ENCODE assay signal across 11 mouse cellular contexts in the genomic region with DNA sequence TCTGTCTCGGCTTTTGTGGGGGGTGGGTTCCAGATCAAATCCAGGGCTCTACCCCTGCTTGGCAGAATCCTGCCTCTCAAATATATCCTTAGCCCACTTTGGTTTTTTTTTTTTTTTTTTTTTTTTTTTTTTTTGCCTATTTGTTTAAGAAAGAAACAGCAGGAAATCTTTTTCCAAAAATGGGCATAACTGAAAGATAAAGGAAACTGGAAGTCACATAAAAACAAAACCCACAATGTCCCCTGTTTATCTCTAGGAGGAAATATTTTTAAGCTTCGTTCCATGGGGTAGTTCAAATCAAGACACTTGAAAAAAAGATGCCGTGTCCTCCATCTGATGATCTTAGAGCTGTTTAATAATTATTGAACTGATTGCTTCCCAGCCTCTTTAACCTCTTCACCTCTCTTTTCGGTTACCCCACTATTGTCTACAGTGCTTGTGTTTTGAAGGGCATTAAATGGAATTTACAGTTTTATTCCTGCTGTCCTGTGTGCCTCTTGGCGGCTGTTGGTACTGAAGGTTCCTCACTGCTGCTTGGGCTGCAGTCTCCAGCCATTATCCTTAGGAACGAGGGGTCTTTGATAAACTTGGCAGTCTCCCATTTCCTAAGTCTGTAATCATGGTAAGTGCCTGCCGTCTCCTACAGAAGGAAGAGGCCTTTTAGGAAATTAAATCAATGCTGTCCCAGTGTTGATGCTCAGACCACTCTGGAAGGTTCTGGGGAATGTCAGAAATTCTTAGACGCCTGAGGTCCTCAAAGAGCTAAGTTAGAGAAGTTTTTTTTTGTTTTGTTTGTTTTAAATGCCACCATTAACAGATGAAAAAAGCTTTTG. TPM values are rescaled to one million over a fixed set of nuclear protein-coding genes. Genes with fewer than 3 reads are reported as not detected.
DNase-seq lines count a peak whose midpoint lies in the region; ATAC-seq and TF ChIP-seq lines count a peak whose summit lies in the region.
"Had no signal": no experiment of that assay in that cellular context is flagged by ENCODE, and none has a peak within 500 bp of the region (broad histone marks: within the 10 kb centered on the region; RNA-seq: fewer than 3 reads in every experiment).

No protein-coding gene starts in this region.

- no peak for ATAC-seq in embryonic facial prominence, embryonic 13.5 days (ENCODE audit: insufficient number of reproducible peaks, insufficient read depth, low FRiP score, low TSS enrichment, low read depth)
- no peak for ATAC-seq in hindbrain, embryonic 15.5 days (ENCODE audit: low FRiP score, low read depth)
- no peak for ATAC-seq in midbrain, embryonic 16.5 days

- no peak for TF ChIP-seq CTCF in liver, adult 2 months (IDR thresholded peaks at IDR 0.05; ENCODE audit: low read depth, low read length)

- H3K27me3 ChIP-seq in liver, adult 2 months (ENCODE audit: control insufficient read depth, insufficient read depth, low read length): no peaks in the 10 kb centered on the region
- no peaks in the 10 kb centered on the region for H3K27me3 ChIP-seq in embryonic facial prominence, embryonic 13.5 days
- no peaks in the 10 kb centered on the region for H3K27me3 ChIP-seq in hindbrain, embryonic 15.5 days
- H3K27me3 ChIP-seq in midbrain, embryonic 16.5 days (ENCODE audit: control insufficient read depth, insufficient read depth, low read depth, low read length): no peaks in the 10 kb centered on the region

- H3K4me3 ChIP-seq in liver, adult 2 months (ENCODE audit: insufficient read depth, low read depth, low read length): no peak overlapping the region
- no peak overlapping the region for H3K4me3 ChIP-seq in embryonic facial prominence, embryonic 13.5 days
- H3K4me3 ChIP-seq in hindbrain, embryonic 15.5 days: no peak overlapping the region
- no peak overlapping the region for H3K4me3 ChIP-seq in midbrain, embryonic 16.5 days (ENCODE audit: low read depth, low read length)
- H3K4me3 ChIP-seq: layer of hippocampus, adult 2 months had no signal

- peak overlapping the region; percentile 55 for H3K27ac ChIP-seq in liver, adult 2 months (replicated peaks; ENCODE audit: insufficient read depth, low read depth, low read length)
- peak overlapping the region; percentile 79; the same call in 1 of the 2 replicates for H3K27ac ChIP-seq in embryonic facial prominence, embryonic 13.5 days
- H3K27ac ChIP-seq in hindbrain, embryonic 15.5 days (replicated peaks): no peak overlapping the region
- no peak overlapping the region for H3K27ac ChIP-seq in midbrain, embryonic 16.5 days (ENCODE audit: low read length)
- H3K27ac ChIP-seq: layer of hippocampus, adult 2 months had no signal

- H3K9me3 ChIP-seq in embryonic facial prominence, embryonic 13.5 days: no peaks in the 10 kb centered on the region
- no peaks in the 10 kb centered on the region for H3K9me3 ChIP-seq in hindbrain, embryonic 15.5 days
- no peaks in the 10 kb centered on the region for H3K9me3 ChIP-seq in midbrain, embryonic 16.5 days (replicated peaks; ENCODE audit: control insufficient read depth, low read length, poor library complexity, severe bottlenecking)

- TF ChIP-seq POLR2A in liver, adult 2 months (IDR thresholded peaks at IDR 0.05; ENCODE audit: extremely low read depth, insufficient read depth, low read length): no peak

- WGBS in liver, adult 2 months: 54% methylated on average over 8 of the region's 8 CpGs
- 34% methylated on average over 8 of the region's 8 CpGs for WGBS in embryonic facial prominence, embryonic 13.5 days
- 26% methylated on average over 8 of the region's 8 CpGs for WGBS in hindbrain, embryonic 15.5 days
- WGBS in midbrain, embryonic 16.5 days: 31% methylated on average over 8 of the region's 8 CpGs

- peak; percentile 18 for DNase-seq in liver, adult 2 months (ENCODE audit: extremely low read depth, low read depth, low spot score)
- DNase-seq in liver: no peak
- DNase-seq in right cerebral cortex, adult 2 months (ENCODE audit: low spot score in 2 of 2): no peak
- DNase-seq in layer of hippocampus, postnatal 14 days (ENCODE audit: low spot score in 2 of 2): no peak
- DNase-seq in thymus, postnatal 10 days (ENCODE audit: low spot score in 2 of 2): no peak
- DNase-seq: right cerebral cortex, postnatal 14 days had no signal

- no peak overlapping the region for H3K4me2 ChIP-seq in embryonic facial prominence, embryonic 13.5 days
- peak overlapping the region; percentile 39; the same call in 1 of the 2 replicates for H3K4me2 ChIP-seq in hindbrain, embryonic 15.5 days
- H3K4me2 ChIP-seq in midbrain, embryonic 16.5 days (ENCODE audit: low read length): peak overlapping the region; percentile 37; the same call in 1 of the 2 replicates

- peaks cover 7% of the 10 kb centered on the region for H3K4me1 ChIP-seq in liver, adult 2 months (ENCODE audit: control insufficient read depth, insufficient read depth, low read length)
- peaks cover 29% of the 10 kb centered on the region for H3K4me1 ChIP-seq in embryonic facial prominence, embryonic 13.5 days
- peaks cover 12% of the 10 kb centered on the region for H3K4me1 ChIP-seq in hindbrain, embryonic 15.5 days (replicated peaks)
- peaks cover 8% of the 10 kb centered on the region; the same call in 1 of the 2 replicates for H3K4me1 ChIP-seq in midbrain, embryonic 16.5 days (ENCODE audit: control insufficient read depth, insufficient read depth, low read length)

- no peaks in the 10 kb centered on the region for H3K79me2 ChIP-seq in liver, adult 2 months (ENCODE audit: control insufficient read depth, insufficient read depth, low read length)

- H3K9ac ChIP-seq in liver, adult 2 months (ENCODE audit: low read depth, low read length): no peak overlapping the region
- no peak overlapping the region for H3K9ac ChIP-seq in embryonic facial prominence, embryonic 13.5 days
- no peak overlapping the region for H3K9ac ChIP-seq in hindbrain, embryonic 15.5 days
- no peak overlapping the region for H3K9ac ChIP-seq in midbrain, embryonic 16.5 days (ENCODE audit: low read depth, low read length)

- H3K36me3 ChIP-seq in liver, adult 2 months (ENCODE audit: control insufficient read depth, insufficient read depth, low read length): no peaks in the 10 kb centered on the region
- no peaks in the 10 kb centered on the region for H3K36me3 ChIP-seq in embryonic facial prominence, embryonic 13.5 days
- H3K36me3 ChIP-seq in hindbrain, embryonic 15.5 days: no peaks in the 10 kb centered on the region
- H3K36me3 ChIP-seq in midbrain, embryonic 16.5 days (ENCODE audit: control insufficient read depth, insufficient read depth, low read length): no peaks in the 10 kb centered on the region

RNA-seq across cellular contexts. Expression of gene Pygo1, which starts 52.9 kb away (rescaled TPM):
- 0.20 and 0.46 TPM in 2 replicates for total RNA-seq in liver, adult 2 months (2014; rRNA removed)
- 0.21 and 0.22 TPM in 2 replicates for polyA plus RNA-seq in liver, adult 2 months (2012; rRNA removed)
- 10.6 and 10.8 TPM in 2 replicates for polyA plus RNA-seq in embryonic facial prominence, embryonic 13.5 days (2015; fragmentation: Nextera tagmentation; extraction: Ambion mirVana)
- 13.7 and 16.0 TPM in 2 replicates for polyA plus RNA-seq in hindbrain, embryonic 15.5 days (2015; fragmentation: Nextera tagmentation; extraction: Ambion mirVana)
- polyA plus RNA-seq in midbrain, embryonic 16.5 days (2015; fragmentation: Nextera tagmentation; extraction: Ambion mirVana): 13.5 and 14.2 TPM in 2 replicates
- total RNA-seq in layer of hippocampus, postnatal 14 days (2021): 10 to 100 TPM; 26.0 to 28.6 TPM
- total RNA-seq: megakaryocyte, adult 5-6 weeks had no signal

Comparison
In these comparisons a context has a peak if more than half of its experiments do, and no peak if none do; other contexts are left out.
1. H3K27ac ChIP-seq: peak in liver, adult 2 months (single experiment) and embryonic facial prominence, embryonic 13.5 days (single experiment); none in hindbrain, embryonic 15.5 days (single experiment) and midbrain, embryonic 16.5 days (single experiment).